Mouse (Mus musculus): Measurements from ENCODE around the gene F5.

GRCm38 (mm10) chr1:164215097-164215496 lies 63.5 kb downstream of the F5 start:
- no peak for TF ChIP-seq CTCF (IDR thresholded peaks at IDR 0.05; ENCODE audit: borderline replicate concordance, insufficient read depth, low read length)
- no peak for TF ChIP-seq POLR2A (IDR thresholded peaks at IDR 0.05; ENCODE audit: low read depth, low read length)
